Mouse (Mus musculus) neural tube, embryonic 15.5 days (tissue): ENCODE measurements around the gene Myo18b. TPM values are rescaled to one million over a fixed set of nuclear protein-coding genes. Genes with fewer than 3 reads are reported as not detected.

Experiments used
- ATAC-seq: fragments of 200-750 bp; cut with Nextera tagmentation; 2 replicates; pipeline ENCODE4 v1.8.0; 2017; ENCODE audit warnings: mild to moderate bottlenecking, moderate TSS enrichment, moderate library complexity; ENCODE audit not compliant: low FRiP score
- H3K27ac ChIP-seq: fragments of 300-500 bp; sonication (generic); replicated peaks from 2 replicates; pipeline ENCODE4 v1.5.1; 2015; ENCODE audit warnings: mild to moderate bottlenecking, inconsistent platforms
- H3K27me3 ChIP-seq: fragments of 300-500 bp; sonication (generic); replicated peaks from 2 replicates; pipeline ENCODE4 v1.6.1; 2015; ENCODE audit warnings: inconsistent platforms
- H3K36me3 ChIP-seq: fragments of 300-500 bp; sonication (generic); 2 replicates; pipeline ENCODE4 v1.6.1; 2015; ENCODE audit warnings: inconsistent platforms
- H3K4me1 ChIP-seq: fragments of 300-500 bp; sonication (generic); 2 replicates; pipeline ENCODE4 v1.6.1; 2015; ENCODE audit warnings: inconsistent platforms
- H3K4me2 ChIP-seq: fragments of 300-500 bp; sonication (generic); 2 replicates; pipeline ENCODE4 v1.6.1; 2015; ENCODE audit warnings: inconsistent platforms, mild to moderate bottlenecking, moderate library complexity
- H3K4me3 ChIP-seq: fragments of 300-500 bp; sonication (generic); replicated peaks from 2 replicates; pipeline ENCODE4 v1.5.1; 2015; ENCODE audit warnings: mild to moderate bottlenecking, inconsistent platforms
- H3K9ac ChIP-seq: fragments of 300-500 bp; sonication (generic); replicated peaks from 2 replicates; pipeline ENCODE4 v1.6.1; 2015; ENCODE audit warnings: mild to moderate bottlenecking, inconsistent platforms
- H3K9me3 ChIP-seq: fragments of 300-500 bp; sonication (generic); replicated peaks from 2 replicates; pipeline ENCODE4 v1.6.1; 2016; ENCODE audit warnings: inconsistent platforms
- WGBS: fragments of 180-500 bp; shearing (Covaris S2); methylation state at CpG from one replicate; pipeline ENCODE4 v1.1.7; 2015; ENCODE audit warnings: mixed read lengths; 5-methylcytosine and 5-hydroxymethylcytosine counted together
- polyA plus RNA-seq: library from polyadenylated mRNA; unstranded; fragments of >200 nt; fragmentation: Nextera tagmentation; extraction: Ambion mirVana; gene quantifications from 2 replicates; pipeline ENCODE4 v1.2.1, GENCODE M21; 2015

Myo18b gene
- polyA plus RNA-seq, 1 experiment from 2014 or later: 1.8 TPM

- WGBS: 56% methylated on average over 18 of the region's 18 CpGs
- no peaks in the 10 kb centered on the region for H3K27me3 ChIP-seq
These were observed 202.8 kb downstream of the Myo18b start for GRCm38 (mm10) chr5:112693286-112693849.

GRCm38 (mm10) chr5:112687100-112687818 lies 208.9 kb downstream of the Myo18b start:
- ATAC-seq: 0 out of 2 replicates have a peak, but pooled peaks have one; percentile 22
- Histone ChIP-seq H3K9me3 (no peaks in the 10 kb centered on the region), H3K4me1 (peaks cover 21% of the 10 kb centered on the region), H3K4me3 (no peak overlapping the region), H3K36me3 (no peaks in the 10 kb centered on the region), H3K27ac (no peak overlapping the region), H3K4me2 (no peak overlapping the region), H3K9ac (no peak overlapping the region), H3K27me3 (no peaks in the 10 kb centered on the region)
- 53% methylated on average over 4 of the region's 4 CpGs for WGBS

More at GRCm38 (mm10) chr5:112693286-112693849, 202.8 kb downstream of the Myo18b start:
- ATAC-seq: peak; percentile 71
- H3K27ac ChIP-seq: peak overlapping the region; percentile 78
- H3K36me3 ChIP-seq: no peaks in the 10 kb centered on the region
- no peak overlapping the region for H3K4me2 ChIP-seq
- H3K4me1 ChIP-seq: peaks cover 30% of the 10 kb centered on the region
- no peaks in the 10 kb centered on the region for H3K9me3 ChIP-seq
- no peak overlapping the region for H3K9ac ChIP-seq
- H3K4me3 ChIP-seq: no peak overlapping the region

GRCm38 (mm10) chr5:112686309-112687099 lies 209.7 kb downstream of the Myo18b start:
- H3K27me3 ChIP-seq: no peaks in the 10 kb centered on the region
- no peak overlapping the region for H3K9ac ChIP-seq
- no peaks in the 10 kb centered on the region for H3K9me3 ChIP-seq
- H3K4me3 ChIP-seq: no peak overlapping the region
- H3K27ac ChIP-seq: peak overlapping the region; percentile 56
- WGBS: 56% methylated on average over 14 of the region's 14 CpGs
- H3K4me1 ChIP-seq: peaks cover 21% of the 10 kb centered on the region
- H3K36me3 ChIP-seq: no peaks in the 10 kb centered on the region
- H3K4me2 ChIP-seq: no peak overlapping the region
- peak; percentile 60 for ATAC-seq

- peaks cover 16% of the 10 kb centered on the region for H3K4me1 ChIP-seq
- 92% methylated on average over 2 of the region's 2 CpGs for WGBS
- ATAC-seq: no peak
- no peak overlapping the region for H3K4me3 ChIP-seq
- H3K36me3 ChIP-seq: no peaks in the 10 kb centered on the region
- H3K4me2 ChIP-seq: no peak overlapping the region
- H3K27ac ChIP-seq: no peak overlapping the region
- no peak overlapping the region for H3K9ac ChIP-seq
- no peaks in the 10 kb centered on the region for H3K9me3 ChIP-seq
- no peaks in the 10 kb centered on the region for H3K27me3 ChIP-seq
These were observed 216.9 kb downstream of the Myo18b start for GRCm38 (mm10) chr5:112679251-112679650.

- Histone ChIP-seq H3K9me3 (no peaks in the 10 kb centered on the region), H3K36me3 (no peaks in the 10 kb centered on the region), H3K9ac (no peak overlapping the region), H3K4me2 (no peak overlapping the region), H3K27me3 (no peaks in the 10 kb centered on the region), H3K4me1 (peaks cover 16% of the 10 kb centered on the region), H3K4me3 (no peak overlapping the region), H3K27ac (0 out of 2 replicates have a peak overlapping the region, but pooled peaks have one; percentile 11)
- WGBS: 9% methylated on average over 4 of the region's 4 CpGs
- no peak for ATAC-seq
These were observed 218.0 kb downstream of the Myo18b start for GRCm38 (mm10) chr5:112678153-112678552.

DNA sequence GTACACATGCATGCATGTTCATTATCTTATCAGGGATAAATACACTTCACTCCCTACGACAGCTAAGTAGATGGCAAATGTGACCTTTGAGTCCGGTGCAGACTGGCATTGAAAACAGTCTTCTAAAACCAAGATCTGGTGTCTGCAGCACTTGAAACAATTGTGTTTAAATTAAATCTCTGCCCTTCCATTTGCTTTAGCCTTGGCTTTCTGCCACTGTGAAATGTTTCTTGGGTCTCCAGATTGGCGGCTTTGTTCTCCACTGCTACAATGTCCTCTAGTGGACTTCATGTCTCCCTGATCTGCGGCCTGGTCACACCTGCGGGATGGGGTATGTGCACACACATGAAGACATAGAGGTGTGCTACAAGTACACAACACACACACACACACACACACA lies 221.4 kb downstream of the Myo18b start:
- H3K4me1 ChIP-seq: peaks cover 16% of the 10 kb centered on the region
- no peaks in the 10 kb centered on the region for H3K9me3 ChIP-seq
- H3K4me3 ChIP-seq: no peak overlapping the region
- WGBS: 87% methylated on average over 5 of the region's 5 CpGs
- no peak for ATAC-seq
- no peak overlapping the region for H3K9ac ChIP-seq
- H3K27ac ChIP-seq: no peak overlapping the region
- no peaks in the 10 kb centered on the region for H3K36me3 ChIP-seq
- no peaks in the 10 kb centered on the region for H3K27me3 ChIP-seq
- no peak overlapping the region for H3K4me2 ChIP-seq

GRCm38 (mm10) chr5:112672457-112672856 lies 223.7 kb downstream of the Myo18b start:
- H3K27ac ChIP-seq: no peak overlapping the region
- H3K4me2 ChIP-seq: no peak overlapping the region
- no peak overlapping the region for H3K9ac ChIP-seq
- H3K27me3 ChIP-seq: no peaks in the 10 kb centered on the region
- no peaks in the 10 kb centered on the region for H3K36me3 ChIP-seq
- ATAC-seq: no peak
- H3K9me3 ChIP-seq: no peaks in the 10 kb centered on the region
- 0 out of 2 replicates have a peak, but pooled peaks cover 3% of the 10 kb centered on the region for H3K4me1 ChIP-seq
- 52% methylated on average over 7 of the region's 7 CpGs for WGBS
- H3K4me3 ChIP-seq: no peak overlapping the region

DNA sequence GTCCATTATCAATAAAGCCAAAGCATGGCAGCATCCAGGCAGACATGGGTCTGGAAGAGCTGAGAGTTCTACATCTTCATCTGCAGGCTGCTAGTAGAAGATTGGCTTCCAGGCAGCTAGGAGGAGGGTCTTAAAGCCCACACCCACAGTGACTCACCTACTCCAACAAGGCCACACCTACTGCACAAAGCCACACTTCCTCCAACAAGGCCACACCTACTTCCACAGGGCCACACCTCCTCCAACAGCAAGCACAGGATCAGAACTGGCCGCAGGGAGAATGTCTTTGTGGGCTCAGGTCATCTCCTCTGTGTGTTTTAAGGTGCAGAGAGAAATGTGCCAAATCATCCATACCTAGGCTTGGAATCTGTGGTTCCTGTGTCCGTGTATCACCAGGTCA lies 224.2 kb downstream of the Myo18b start:
- H3K4me1 ChIP-seq: peaks cover 7% of the 10 kb centered on the region; the same call in 1 of the 2 replicates
- H3K36me3 ChIP-seq: no peaks in the 10 kb centered on the region
- H3K9me3 ChIP-seq: no peaks in the 10 kb centered on the region
- ATAC-seq: no peak
- 47% methylated on average over 2 of the region's 2 CpGs for WGBS
- no peak overlapping the region for H3K4me2 ChIP-seq
- H3K27me3 ChIP-seq: no peaks in the 10 kb centered on the region
- H3K27ac ChIP-seq: no peak overlapping the region
- H3K9ac ChIP-seq: no peak overlapping the region
- no peak overlapping the region for H3K4me3 ChIP-seq

GRCm38 (mm10) chr5:112667153-112667552 lies 229.0 kb downstream of the Myo18b start:
- 73% methylated on average over 8 of the region's 8 CpGs for WGBS
- Histone ChIP-seq H3K4me1 (peaks cover 23% of the 10 kb centered on the region), H3K4me3 (no peak overlapping the region), H3K9me3 (no peaks in the 10 kb centered on the region), H3K27me3 (no peaks in the 10 kb centered on the region), H3K27ac (0 out of 2 replicates have a peak overlapping the region, but pooled peaks have one; percentile 28), H3K4me2 (no peak overlapping the region), H3K9ac (no peak overlapping the region), H3K36me3 (no peaks in the 10 kb centered on the region)
- ATAC-seq: no peak

DNA sequence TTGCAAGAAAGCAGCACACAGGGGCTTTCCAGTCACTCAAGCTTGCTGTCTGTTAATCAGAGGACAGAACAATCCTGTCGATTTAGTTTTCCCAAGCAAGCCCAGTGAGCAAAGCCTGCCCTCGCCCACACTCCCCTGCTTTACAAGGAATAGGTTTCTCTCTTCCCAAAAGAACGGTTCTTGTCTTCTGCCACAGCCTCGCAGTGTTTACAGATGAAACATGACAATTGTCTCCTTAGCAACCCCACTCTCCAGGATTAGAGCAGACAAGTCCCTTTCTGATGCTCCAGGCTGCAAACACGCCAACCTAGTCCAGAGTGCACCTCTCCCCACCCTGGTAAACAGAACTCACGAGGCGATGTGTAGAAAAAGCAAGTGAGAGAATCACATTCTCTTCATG lies 230.5 kb downstream of the Myo18b start:
- H3K27ac ChIP-seq: no peak overlapping the region
- H3K4me2 ChIP-seq: no peak overlapping the region

DNA sequence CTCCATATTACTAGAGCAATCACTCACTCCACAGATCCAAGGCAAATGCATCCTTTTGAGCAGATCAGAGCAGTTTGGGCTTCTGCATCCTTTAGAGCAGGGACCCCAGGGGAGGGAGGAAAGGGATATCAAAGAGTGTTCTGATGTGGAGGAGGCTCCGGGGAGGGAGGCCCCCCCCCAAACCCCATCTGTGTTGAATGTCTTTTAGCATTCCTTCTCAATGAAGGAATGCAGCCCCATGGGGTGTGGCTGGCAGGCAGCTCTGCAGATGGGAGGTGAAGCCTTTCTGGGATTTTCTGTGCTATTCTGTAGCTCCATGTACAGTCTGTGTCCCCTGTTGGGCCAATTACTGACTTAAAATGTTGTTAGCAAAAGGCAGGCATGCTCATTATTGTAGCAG lies 232.5 kb downstream of the Myo18b start:
- WGBS: 4% methylated on average over 1 of the region's 1 CpGs

More for the DNA sequence above, 230.5 kb downstream of the Myo18b start:
- no peaks in the 10 kb centered on the region for H3K27me3 ChIP-seq
- no peaks in the 10 kb centered on the region for H3K36me3 ChIP-seq
- no peak overlapping the region for H3K4me3 ChIP-seq
- WGBS: 48% methylated on average over 7 of the region's 7 CpGs
- H3K9me3 ChIP-seq: no peaks in the 10 kb centered on the region
- no peak for ATAC-seq
- H3K4me1 ChIP-seq: peaks cover 29% of the 10 kb centered on the region
- no peak overlapping the region for H3K9ac ChIP-seq

More for the DNA sequence above, 232.5 kb downstream of the Myo18b start:
- Histone ChIP-seq H3K9ac (no peak overlapping the region), H3K27ac (peak overlapping the region; percentile 56), H3K36me3 (no peaks in the 10 kb centered on the region), H3K4me3 (no peak overlapping the region), H3K4me1 (peaks cover 34% of the 10 kb centered on the region), H3K4me2 (no peak overlapping the region), H3K27me3 (no peaks in the 10 kb centered on the region), H3K9me3 (no peaks in the 10 kb centered on the region)
- no peak for ATAC-seq
